Comparison of ENCODE assay signal across 8 mouse cellular contexts in the genomic region with DNA sequence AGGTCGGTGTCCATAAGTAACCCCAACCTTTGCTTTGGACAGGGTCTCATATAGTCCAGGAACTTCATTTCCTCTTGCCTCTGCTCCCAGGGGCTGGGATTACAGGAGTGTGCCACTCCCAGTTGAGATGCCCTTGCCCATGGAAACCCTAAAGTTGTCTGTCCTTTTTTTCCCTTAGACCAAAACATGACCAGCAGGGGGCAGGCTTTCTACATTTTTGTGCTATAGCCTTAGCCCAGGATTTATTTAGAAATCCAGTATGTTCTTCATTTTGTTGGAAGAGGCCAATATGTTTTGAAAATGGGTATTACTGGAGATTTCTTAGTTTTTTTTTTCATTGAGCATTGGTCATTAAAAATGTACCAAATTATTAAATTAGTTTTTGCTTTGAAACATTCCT. TPM values are rescaled to one million over a fixed set of nuclear protein-coding genes. Genes with fewer than 3 reads are reported as not detected.
DNase-seq lines count a peak whose midpoint lies in the region; ATAC-seq and TF ChIP-seq lines count a peak whose summit lies in the region.
"Had no signal": no experiment of that assay in that cellular context is flagged by ENCODE, and none has a peak within 500 bp of the region (broad histone marks: within the 10 kb centered on the region; RNA-seq: fewer than 3 reads in every experiment).

No protein-coding gene starts in this region.

- no peak overlapping the region for H3K4me3 ChIP-seq in kidney, embryonic 16.5 days (ENCODE audit: low read length)
- no peak overlapping the region for H3K4me3 ChIP-seq in lung, adult 2 months (replicated peaks; ENCODE audit: extremely low read depth, low read depth, low read length)
- H3K4me3 ChIP-seq in stomach, postnatal 0 days (ENCODE audit: low read depth, low read length): no peak overlapping the region

- no peak for TF ChIP-seq POLR2A in lung, adult 2 months (IDR thresholded peaks at IDR 0.05; ENCODE audit: borderline replicate concordance, extremely low read depth, low read depth, low read length)

- no peaks in the 10 kb centered on the region for H3K36me3 ChIP-seq in kidney, embryonic 16.5 days (ENCODE audit: insufficient read depth, low read length)
- no peaks in the 10 kb centered on the region for H3K36me3 ChIP-seq in stomach, postnatal 0 days (ENCODE audit: control insufficient read depth, insufficient read depth, low read length)

- H3K27ac ChIP-seq in kidney, embryonic 16.5 days (ENCODE audit: low read length): no peak overlapping the region
- H3K27ac ChIP-seq in stomach, postnatal 0 days (replicated peaks): no peak overlapping the region

- WGBS in kidney, embryonic 16.5 days: 48% methylated on average over 1 of the region's 1 CpGs
- 41% methylated on average over 1 of the region's 1 CpGs for WGBS in lung, adult 2 months
- 63% methylated on average over 1 of the region's 1 CpGs for WGBS in stomach, postnatal 0 days

- no peaks in the 10 kb centered on the region for H3K4me1 ChIP-seq in kidney, embryonic 16.5 days (ENCODE audit: insufficient read depth, low read length)
- H3K4me1 ChIP-seq in lung, adult 2 months (ENCODE audit: control insufficient read depth, insufficient read depth, low read length): no peaks in the 10 kb centered on the region
- H3K4me1 ChIP-seq in stomach, postnatal 0 days (replicated peaks; ENCODE audit: control insufficient read depth, insufficient read depth): no peaks in the 10 kb centered on the region

- H3K9ac ChIP-seq in kidney, embryonic 16.5 days (replicated peaks; ENCODE audit: low read length): no peak overlapping the region
- H3K9ac ChIP-seq in stomach, postnatal 0 days (ENCODE audit: low read length): no peak overlapping the region

- no peak for TF ChIP-seq CTCF in lung, adult 2 months (IDR thresholded peaks at IDR 0.05; ENCODE audit: insufficient read depth, low read length)
- peak; percentile 75 for TF ChIP-seq CTCF in stomach, postnatal 0 days (IDR thresholded peaks at IDR 0.05; ENCODE audit: low read depth)

- no peak for TF ChIP-seq EP300 in stomach, postnatal 0 days (optimal IDR thresholded peaks at IDR 0.05)

- no peak overlapping the region for H3K4me2 ChIP-seq in kidney, embryonic 16.5 days (replicated peaks; ENCODE audit: low read depth, low read length)
- no peak overlapping the region for H3K4me2 ChIP-seq in stomach, postnatal 0 days (replicated peaks; ENCODE audit: low read depth)

- H3K27me3 ChIP-seq in kidney, embryonic 16.5 days (ENCODE audit: insufficient read depth, low read length): no peaks in the 10 kb centered on the region
- H3K27me3 ChIP-seq in stomach, postnatal 0 days (ENCODE audit: control insufficient read depth, insufficient read depth, low read length): no peaks in the 10 kb centered on the region

- H3K9me3 ChIP-seq in kidney, embryonic 16.5 days (ENCODE audit: low read length): no peaks in the 10 kb centered on the region
- H3K9me3 ChIP-seq in stomach, postnatal 0 days (ENCODE audit: control insufficient read depth, low read length): no peaks in the 10 kb centered on the region

- DNase-seq in kidney, adult 9 months: peak; percentile 49
- DNase-seq in ZHBTc4 (ENCODE audit: low read depth, low spot score): peak; percentile 78
- peak; percentile 31 to 57 for DNase-seq in cerebellum, postnatal 4 days (ENCODE audit: low spot score in 2 of 2)
- peak; percentile 53 for DNase-seq in kidney, postnatal 14 days
- peak; percentile 26 for DNase-seq in lung, adult 2 months
- peak; percentile 64 for DNase-seq in stomach, postnatal 0 days (ENCODE audit: low spot score)

- ATAC-seq in kidney, embryonic 16.5 days (ENCODE audit: low FRiP score, low TSS enrichment): no peak
- ATAC-seq in stomach, postnatal 0 days (ENCODE audit: low FRiP score, low TSS enrichment): no peak

RNA-seq across cellular contexts. Expression of gene Unc93a2, which starts 58.6 kb away (rescaled TPM):
- polyA plus RNA-seq in kidney, embryonic 16.5 days (2015; fragmentation: Nextera tagmentation; extraction: Ambion mirVana): not detected in 2 replicates
- polyA plus RNA-seq in lung, adult 2 months (2012; rRNA removed): 0.23 and 1.1 TPM in 2 replicates
- 2.6 and 3.8 TPM in 2 replicates for polyA plus RNA-seq in stomach, postnatal 0 days (2015; fragmentation: Nextera tagmentation; extraction: Ambion mirVana)
- polyA plus RNA-seq: heart, embryonic 14.5 days had no signal

Comparison
In these comparisons a context has a peak if more than half of its experiments do, and no peak if none do; other contexts are left out.
1. DNase-seq: peak in every context shown above with its lines; median percentile 78 in ZHBTc4; 64 in stomach, postnatal 0 days; 53 in kidney, postnatal 14 days; 49 in kidney, adult 9 months; 44 in cerebellum, postnatal 4 days; 26 in lung, adult 2 months.